Mouse (Mus musculus) hindbrain, embryonic 13.5 days (tissue): Measurements from ENCODE around the gene Mprip. TPM values are rescaled to one million over a fixed set of nuclear protein-coding genes. Genes with fewer than 3 reads are reported as not detected.
A peak's percentile ranks its signal among the peaks of the same experiment; 100 is the strongest.
"Not testable (repeated sequence)": the region's sequence is repeated elsewhere in the genome, so short reads cannot be mapped to it uniquely, and the experiment has no call there.

Experiments
- ATAC-seq: fragments of 200-750 bp; cut with Nextera tagmentation; 2 replicates; pipeline ENCODE4 v1.8.0; 2017; ENCODE audit warnings: moderate TSS enrichment; ENCODE audit not compliant: low FRiP score
- H3K27ac ChIP-seq: fragments of 300-500 bp; sonication (generic); 2 replicates; pipeline ENCODE4 v1.5.1; 2015; ENCODE audit warnings: inconsistent platforms, mild to moderate bottlenecking, moderate library complexity
- H3K27me3 ChIP-seq: fragments of 300-500 bp; sonication (generic); 2 replicates; pipeline ENCODE4 v1.6.1; 2015; ENCODE audit warnings: mild to moderate bottlenecking, inconsistent platforms
- H3K36me3 ChIP-seq: fragments of 300-500 bp; sonication (generic); 2 replicates; pipeline ENCODE4 v1.6.1; 2015; ENCODE audit warnings: mild to moderate bottlenecking, inconsistent platforms
- H3K4me1 ChIP-seq: fragments of 300-500 bp; sonication (generic); replicated peaks from 2 replicates; pipeline ENCODE4 v1.6.1; 2015; ENCODE audit warnings: inconsistent platforms
- H3K4me2 ChIP-seq: fragments of 300-500 bp; sonication (generic); 2 replicates; pipeline ENCODE4 v1.6.1; 2015; ENCODE audit warnings: inconsistent platforms, mild to moderate bottlenecking, moderate library complexity
- H3K4me3 ChIP-seq: fragments of 300-500 bp; sonication (generic); 2 replicates; pipeline ENCODE4 v1.5.1; 2015; ENCODE audit warnings: mild to moderate bottlenecking, inconsistent platforms
- H3K9ac ChIP-seq: fragments of 300-500 bp; sonication (generic); 2 replicates; pipeline ENCODE4 v1.6.1; 2015; ENCODE audit warnings: mild to moderate bottlenecking, inconsistent platforms
- H3K9me3 ChIP-seq: fragments of 300-500 bp; sonication (generic); 2 replicates; pipeline ENCODE4 v1.6.1; 2016; ENCODE audit warnings: inconsistent platforms
- WGBS: fragments of 180-500 bp; shearing (Covaris S2); methylation state at CpG from one replicate; pipeline ENCODE4 v1.1.7; 2015; 5-methylcytosine and 5-hydroxymethylcytosine counted together
- polyA plus RNA-seq: library from polyadenylated mRNA; unstranded; fragments of >200 nt; fragmentation: Nextera tagmentation; extraction: Ambion mirVana; gene quantifications from 2 replicates; pipeline ENCODE4 v1.2.1, GENCODE M21; 2015

Gene Mprip
- 36.6 and 37.9 TPM in 2 replicates for polyA plus RNA-seq

- no peak for ATAC-seq
Measured at GRCm38 (mm10) chr11:59661005-59661404, at the start of gene Mprip. Gene Mprip, plus strand, starts transcription at chr11:59661305.

DNA sequence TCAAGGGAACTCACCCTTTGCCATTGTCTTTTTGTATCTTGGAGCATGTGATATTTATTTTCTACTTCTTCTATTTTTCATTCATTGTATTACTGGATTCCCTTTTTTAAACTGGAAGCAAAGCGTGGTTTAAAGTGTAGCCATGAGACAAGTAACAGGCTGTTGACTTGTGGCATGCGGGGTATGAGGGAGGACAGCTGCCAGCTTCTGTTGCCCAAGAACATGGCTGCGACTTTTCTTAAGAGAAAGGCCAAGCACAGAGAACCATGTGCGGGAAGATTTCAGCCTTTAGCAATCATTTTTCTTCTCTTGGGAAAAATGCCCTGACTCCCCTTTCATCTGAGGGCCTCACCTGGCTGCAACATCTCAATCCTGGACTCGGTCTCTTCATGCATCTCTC is 49.5 kb upstream of the Mprip start:
- WGBS: 88% methylated on average over 5 of the region's 5 CpGs
- no peaks in the 10 kb centered on the region for H3K4me1 ChIP-seq

More at GRCm38 (mm10) chr11:59661005-59661404, at the start of gene Mprip:
- peaks cover 39% of the 10 kb centered on the region for H3K4me1 ChIP-seq
- peak within 1 kb of the TSS; percentile 91 for H3K27ac ChIP-seq
- no peaks in the 10 kb centered on the region for H3K36me3 ChIP-seq
- no peaks in the 10 kb centered on the region for H3K27me3 ChIP-seq
- peak within 1 kb of the TSS; percentile 87 for H3K9ac ChIP-seq
- peak within 1 kb of the TSS; percentile 64 for H3K4me3 ChIP-seq
- 60% methylated on average over 3 of the region's 3 CpGs for WGBS
- H3K4me2 ChIP-seq: peak within 1 kb of the TSS; percentile 65
- no peaks in the 10 kb centered on the region for H3K9me3 ChIP-seq

GRCm38 (mm10) chr11:59614120-59614519 is 47.0 kb upstream of the Mprip start:
- Histone ChIP-seq H3K4me2 (no peak overlapping the region), H3K27me3 (no peaks in the 10 kb centered on the region), H3K9me3 (no peaks in the 10 kb centered on the region), H3K9ac (no peak overlapping the region), H3K27ac (no peak overlapping the region), H3K4me3 (no peak overlapping the region), H3K36me3 (no peaks in the 10 kb centered on the region), H3K4me1 (no peaks in the 10 kb centered on the region)
- WGBS: 55% methylated on average over 4 of the region's 4 CpGs
- ATAC-seq: no peak

More for the DNA sequence above, 49.5 kb upstream of the Mprip start:
- no peak for ATAC-seq
- no peaks in the 10 kb centered on the region for H3K36me3 ChIP-seq
- no peaks in the 10 kb centered on the region for H3K9me3 ChIP-seq
- H3K27ac ChIP-seq: no peak overlapping the region
- no peak overlapping the region for H3K4me2 ChIP-seq
- no peak overlapping the region for H3K9ac ChIP-seq
- H3K27me3 ChIP-seq: no peaks in the 10 kb centered on the region
- H3K4me3 ChIP-seq: no peak overlapping the region

GRCm38 (mm10) chr11:59616986-59617385 is 44.1 kb upstream of the Mprip start:
- not testable (repeated sequence) for H3K4me3 ChIP-seq, H3K4me2 ChIP-seq, ATAC-seq, H3K27me3 ChIP-seq, H3K4me1 ChIP-seq, H3K36me3 ChIP-seq, H3K27ac ChIP-seq, H3K9me3 ChIP-seq, H3K9ac ChIP-seq
- 97% methylated on average over 2 of the region's 2 CpGs for WGBS

- Histone ChIP-seq H3K36me3 (no peaks in the 10 kb centered on the region), H3K9me3 (no peaks in the 10 kb centered on the region), H3K4me3 (no peak overlapping the region), H3K4me1 (no peaks in the 10 kb centered on the region), H3K4me2 (no peak overlapping the region), H3K9ac (no peak overlapping the region), H3K27me3 (no peaks in the 10 kb centered on the region), H3K27ac (no peak overlapping the region)
- WGBS: 86% methylated on average over 3 of the region's 3 CpGs
- ATAC-seq: no peak
Measured at GRCm38 (mm10) chr11:59622214-59622613, 38.9 kb upstream of the Mprip start.

DNA sequence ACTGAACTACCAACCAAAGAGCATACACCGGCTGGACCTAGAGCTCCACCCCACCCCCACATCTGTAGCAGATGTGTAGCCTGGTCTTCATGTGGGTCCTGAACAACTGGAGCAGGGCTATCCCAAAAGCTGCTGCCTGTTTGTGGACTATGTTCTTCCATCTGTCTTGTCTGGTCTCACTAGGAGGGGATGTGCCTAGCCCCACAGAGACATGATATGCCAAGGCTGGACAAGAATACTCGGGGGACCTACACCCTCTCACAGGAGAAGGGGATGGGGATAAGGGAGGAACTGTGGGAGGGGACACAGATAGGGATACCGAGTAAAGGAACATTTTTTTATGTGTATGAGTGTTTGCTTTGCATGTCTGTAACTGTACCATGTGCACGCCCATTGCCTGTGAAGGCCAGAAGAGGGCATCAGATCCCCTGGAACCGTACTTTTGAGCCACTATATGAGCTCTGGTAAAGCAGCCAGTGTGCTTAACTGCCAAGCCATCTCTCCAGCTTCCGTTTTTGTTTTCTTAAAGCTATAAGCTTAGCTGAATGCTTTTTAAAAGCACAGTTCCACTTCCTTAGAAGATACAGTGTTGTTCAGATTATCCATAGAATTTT is 37.0 kb upstream of the Mprip start:
- Histone ChIP-seq H3K4me3 (no peak overlapping the region), H3K36me3 (no peaks in the 10 kb centered on the region), H3K4me1 (no peaks in the 10 kb centered on the region), H3K9me3 (no peaks in the 10 kb centered on the region), H3K27ac (no peak overlapping the region), H3K4me2 (no peak overlapping the region), H3K27me3 (no peaks in the 10 kb centered on the region), H3K9ac (no peak overlapping the region)
- WGBS: 41% methylated on average over 6 of the region's 6 CpGs
- 0 out of 2 replicates have a peak, but pooled peaks have one; percentile 59 for ATAC-seq

DNA sequence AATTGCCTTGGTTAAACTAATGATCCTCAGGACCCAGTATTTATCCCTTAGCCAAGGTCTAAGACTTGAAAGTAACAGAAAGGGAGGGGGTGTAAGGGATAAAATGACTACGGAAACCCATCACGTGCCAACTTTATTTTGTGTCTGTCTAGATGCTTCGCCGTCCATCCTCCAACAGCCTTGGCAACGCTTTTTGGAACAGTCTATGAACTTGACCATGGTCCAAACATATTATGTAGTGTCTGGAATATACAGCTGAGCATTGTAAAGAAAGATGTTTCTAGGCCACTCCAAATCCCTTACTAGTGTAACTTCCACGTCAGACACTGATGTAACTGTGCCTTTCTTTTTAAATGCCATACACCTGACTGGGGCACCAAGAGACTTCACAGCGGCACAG is 34.9 kb upstream of the Mprip start:
- Histone ChIP-seq H3K27me3 (no peaks in the 10 kb centered on the region), H3K36me3 (no peaks in the 10 kb centered on the region), H3K4me2 (no peak overlapping the region), H3K4me1 (no peaks in the 10 kb centered on the region), H3K4me3 (no peak overlapping the region), H3K27ac (no peak overlapping the region), H3K9ac (no peak overlapping the region), H3K9me3 (no peaks in the 10 kb centered on the region)
- 87% methylated on average over 7 of the region's 7 CpGs for WGBS
- no peak for ATAC-seq

GRCm38 (mm10) chr11:59628177-59628576 is 32.9 kb upstream of the Mprip start:
- H3K4me1 ChIP-seq: no peaks in the 10 kb centered on the region
- H3K36me3 ChIP-seq: no peaks in the 10 kb centered on the region
- no peak for ATAC-seq
- no peaks in the 10 kb centered on the region for H3K9me3 ChIP-seq
- 86% methylated on average over 5 of the region's 5 CpGs for WGBS
- no peak overlapping the region for H3K4me2 ChIP-seq
- H3K27me3 ChIP-seq: no peaks in the 10 kb centered on the region
- H3K27ac ChIP-seq: no peak overlapping the region
- no peak overlapping the region for H3K4me3 ChIP-seq
- H3K9ac ChIP-seq: no peak overlapping the region

GRCm38 (mm10) chr11:59629871-59630270 is 31.2 kb upstream of the Mprip start:
- H3K36me3 ChIP-seq: no peaks in the 10 kb centered on the region
- H3K9me3 ChIP-seq: no peaks in the 10 kb centered on the region
- WGBS: 73% methylated on average over 5 of the region's 5 CpGs
- no peak overlapping the region for H3K9ac ChIP-seq
- no peak overlapping the region for H3K27ac ChIP-seq
- no peak overlapping the region for H3K4me2 ChIP-seq
- H3K27me3 ChIP-seq: no peaks in the 10 kb centered on the region
- H3K4me3 ChIP-seq: no peak overlapping the region
- no peaks in the 10 kb centered on the region for H3K4me1 ChIP-seq
- ATAC-seq: no peak

DNA sequence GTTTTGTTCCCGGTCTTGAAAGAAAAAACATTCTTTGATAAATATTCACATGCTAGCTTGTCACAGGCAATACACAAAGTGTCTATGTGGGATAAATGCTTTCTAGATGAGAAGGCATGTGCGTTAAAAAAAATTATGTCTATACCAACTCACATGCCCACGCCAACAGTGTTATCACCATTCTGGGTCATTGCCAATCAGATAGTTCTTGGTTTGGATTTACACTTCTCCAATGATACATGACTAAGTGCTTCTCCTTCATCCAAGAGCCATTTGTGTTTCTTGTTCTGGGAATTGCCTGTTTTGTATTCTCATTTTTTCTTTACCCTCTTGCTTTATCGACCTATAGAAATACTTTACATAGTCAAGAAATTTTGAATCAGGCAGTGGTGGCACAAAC is 29.1 kb upstream of the Mprip start:
- no peak overlapping the region for H3K27ac ChIP-seq
- 88% methylated on average over 4 of the region's 4 CpGs for WGBS
- no peaks in the 10 kb centered on the region for H3K4me1 ChIP-seq
- no peak overlapping the region for H3K9ac ChIP-seq
- no peaks in the 10 kb centered on the region for H3K27me3 ChIP-seq
- H3K9me3 ChIP-seq: no peaks in the 10 kb centered on the region
- no peak for ATAC-seq
- H3K4me3 ChIP-seq: no peak overlapping the region
- no peak overlapping the region for H3K4me2 ChIP-seq
- H3K36me3 ChIP-seq: no peaks in the 10 kb centered on the region

DNA sequence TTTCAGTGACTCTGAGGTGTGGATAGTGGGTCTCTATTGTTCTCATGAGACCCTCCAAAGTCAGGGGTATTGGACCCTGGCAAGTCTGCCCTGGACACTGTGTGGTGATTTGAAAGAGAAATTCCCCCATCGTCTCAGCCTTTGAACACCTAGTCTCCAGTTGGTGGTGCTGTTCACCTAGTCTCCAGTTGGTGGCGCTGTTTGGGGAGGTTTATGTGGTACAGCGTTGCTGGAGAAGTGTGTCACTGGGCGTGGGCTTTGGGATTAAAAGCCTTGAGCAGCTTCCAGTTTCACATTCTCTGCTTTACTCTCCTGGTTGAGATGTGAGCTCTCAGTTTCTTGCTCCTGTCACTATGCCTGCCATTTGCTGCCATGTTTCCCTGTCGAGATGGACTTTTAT is 28.1 kb upstream of the Mprip start:
- Histone ChIP-seq H3K9ac (no peak overlapping the region), H3K4me2 (no peak overlapping the region), H3K36me3 (no peaks in the 10 kb centered on the region), H3K9me3 (no peaks in the 10 kb centered on the region), H3K4me3 (no peak overlapping the region), H3K27ac (no peak overlapping the region), H3K27me3 (no peaks in the 10 kb centered on the region), H3K4me1 (no peaks in the 10 kb centered on the region)
- WGBS: 23% methylated on average over 5 of the region's 5 CpGs
- ATAC-seq: no peak

GRCm38 (mm10) chr11:59634001-59634660 is 27.0 kb upstream of the Mprip start:
- Histone ChIP-seq H3K4me2 (no peak overlapping the region), H3K4me3 (no peak overlapping the region), H3K27me3 (no peaks in the 10 kb centered on the region), H3K36me3 (no peaks in the 10 kb centered on the region), H3K27ac (no peak overlapping the region), H3K9me3 (no peaks in the 10 kb centered on the region), H3K9ac (no peak overlapping the region), H3K4me1 (no peaks in the 10 kb centered on the region)
- ATAC-seq: no peak
- WGBS: 82% methylated on average over 7 of the region's 7 CpGs

- Histone ChIP-seq H3K27ac (no peak overlapping the region), H3K36me3 (no peaks in the 10 kb centered on the region), H3K9me3 (no peaks in the 10 kb centered on the region), H3K4me2 (no peak overlapping the region), H3K9ac (no peak overlapping the region), H3K27me3 (no peaks in the 10 kb centered on the region), H3K4me3 (no peak overlapping the region), H3K4me1 (no peaks in the 10 kb centered on the region)
- ATAC-seq: no peak
- 87% methylated on average over 9 of the region's 9 CpGs for WGBS
Measured at GRCm38 (mm10) chr11:59635251-59635795, 25.8 kb upstream of the Mprip start.
